Mouse (Mus musculus) heart, embryonic 10.5 days (tissue): ENCODE measurements around the gene Abcb6. TPM values are rescaled to one million over a fixed set of nuclear protein-coding genes. Genes with fewer than 3 reads are reported as not detected.

Experiments
- DNase-seq: peaks from one replicate; pipeline ENCODE4 v3.0.0-alpha.2; 2017; ENCODE audit warnings: low spot score
- H3K27ac ChIP-seq: fragments of 300-500 bp; sonication (generic); 2 replicates; pipeline ENCODE4 v1.5.1; 2016; ENCODE audit warnings: mild to moderate bottlenecking
- H3K27me3 ChIP-seq: fragments of 300-500 bp; sonication (generic); 2 replicates; pipeline ENCODE4 v1.6.1; 2016; ENCODE audit warnings: mild to moderate bottlenecking; ENCODE audit not compliant: poor library complexity, insufficient read depth, severe bottlenecking
- H3K36me3 ChIP-seq: fragments of 300-500 bp; sonication (generic); 2 replicates; pipeline ENCODE4 v1.6.1; 2016; ENCODE audit warnings: mild to moderate bottlenecking, moderate library complexity
- H3K4me1 ChIP-seq: fragments of 300-500 bp; sonication (generic); 2 replicates; pipeline ENCODE4 v1.6.1; 2016; ENCODE audit warnings: mild to moderate bottlenecking
- H3K4me3 ChIP-seq: fragments of 300-500 bp; sonication (generic); 2 replicates; pipeline ENCODE4 v1.5.1; 2016; ENCODE audit warnings: mild to moderate bottlenecking, moderate library complexity
- H3K9me3 ChIP-seq: fragments of 300-500 bp; sonication (generic); 2 replicates; pipeline ENCODE4 v1.6.1; 2016; ENCODE audit warnings: mild to moderate bottlenecking, moderate library complexity
- WGBS: fragments of 180-500 bp; shearing (Covaris S2); methylation state at CpG from one replicate; pipeline ENCODE4 v1.1.7; 2016; 5-methylcytosine and 5-hydroxymethylcytosine counted together
- microRNA-seq: library from miRNA; unstranded; fragments of <30 nt; microRNA quantifications from one replicate; pipeline ENCODE4, GENCODE M21; 2017
- polyA plus RNA-seq: library from polyadenylated mRNA; unstranded; fragments of >200 nt; fragmentation: Nextera tagmentation; extraction: Ambion mirVana; gene quantifications from 2 replicates; pipeline ENCODE4 v1.2.1, GENCODE M21; 2016

Gene Abcb6
- polyA plus RNA-seq, 1 experiment from 2014 or later, result 29.8 TPM

GRCm38 (mm10) chr1:75133421-75134207 is 46.6 kb downstream of the Abcb6 start, which contains the start of gene Slc23a3:
TSS of gene Slc23a3 (minus strand) at chr1:75133890.
- Histone ChIP-seq H3K36me3 (peaks cover 34% of the 10 kb centered on the region), H3K27ac (no peak within 1 kb of the TSS), H3K9me3 (no peaks in the 10 kb centered on the region), H3K27me3 (peaks cover 18% of the 10 kb centered on the region; the same call in 1 of the 2 replicates), H3K4me3 (no peak within 1 kb of the TSS), H3K4me1 (0 out of 2 replicates have a peak, but pooled peaks cover 7% of the 10 kb centered on the region)
- 61% methylated on average over 12 of the region's 12 CpGs for WGBS
- DNase-seq, result no peak

DNA sequence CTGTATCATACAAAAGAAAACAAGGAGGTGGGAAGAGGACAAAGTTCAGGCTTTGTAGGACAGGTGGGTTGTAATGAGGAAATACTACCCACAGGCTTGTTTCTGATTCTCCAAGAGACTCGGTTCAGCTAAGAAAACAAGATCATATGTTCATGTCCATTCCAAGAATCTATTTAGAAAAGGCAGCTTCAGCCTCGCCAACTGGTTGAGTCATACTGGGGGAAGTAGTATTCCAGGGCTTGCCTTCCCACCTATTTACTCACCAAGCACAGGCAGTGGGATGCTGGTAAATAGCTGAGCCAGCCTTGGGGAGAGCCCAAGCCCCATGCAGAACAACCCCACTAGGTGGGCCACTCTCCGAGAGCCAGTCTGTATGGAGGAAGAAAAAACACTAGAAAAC is 51.6 kb downstream of the Abcb6 start:
- Histone ChIP-seq H3K9me3 (no peaks in the 10 kb centered on the region), H3K36me3 (no peaks in the 10 kb centered on the region), H3K27ac (no peak overlapping the region), H3K4me1 (peaks cover 14% of the 10 kb centered on the region; the same call in 1 of the 2 replicates), H3K4me3 (no peak overlapping the region), H3K27me3 (peaks cover 18% of the 10 kb centered on the region; the same call in 1 of the 2 replicates)
- no peak for DNase-seq
- WGBS, result 70% methylated on average over 3 of the region's 3 CpGs

GRCm38 (mm10) chr1:75125418-75125817 is 54.8 kb downstream of the Abcb6 start:
- 35% methylated on average over 5 of the region's 5 CpGs for WGBS
- H3K9me3 ChIP-seq, result no peaks in the 10 kb centered on the region
- 0 out of 2 replicates have a peak, but pooled peaks cover 3% of the 10 kb centered on the region for H3K27me3 ChIP-seq
- no peaks in the 10 kb centered on the region for H3K36me3 ChIP-seq
- peaks cover 10% of the 10 kb centered on the region; the same call in 1 of the 2 replicates for H3K4me1 ChIP-seq
- peak overlapping the region; percentile 96 for H3K27ac ChIP-seq
- peak overlapping the region; percentile 64 for H3K4me3 ChIP-seq
- no peak for DNase-seq

DNA sequence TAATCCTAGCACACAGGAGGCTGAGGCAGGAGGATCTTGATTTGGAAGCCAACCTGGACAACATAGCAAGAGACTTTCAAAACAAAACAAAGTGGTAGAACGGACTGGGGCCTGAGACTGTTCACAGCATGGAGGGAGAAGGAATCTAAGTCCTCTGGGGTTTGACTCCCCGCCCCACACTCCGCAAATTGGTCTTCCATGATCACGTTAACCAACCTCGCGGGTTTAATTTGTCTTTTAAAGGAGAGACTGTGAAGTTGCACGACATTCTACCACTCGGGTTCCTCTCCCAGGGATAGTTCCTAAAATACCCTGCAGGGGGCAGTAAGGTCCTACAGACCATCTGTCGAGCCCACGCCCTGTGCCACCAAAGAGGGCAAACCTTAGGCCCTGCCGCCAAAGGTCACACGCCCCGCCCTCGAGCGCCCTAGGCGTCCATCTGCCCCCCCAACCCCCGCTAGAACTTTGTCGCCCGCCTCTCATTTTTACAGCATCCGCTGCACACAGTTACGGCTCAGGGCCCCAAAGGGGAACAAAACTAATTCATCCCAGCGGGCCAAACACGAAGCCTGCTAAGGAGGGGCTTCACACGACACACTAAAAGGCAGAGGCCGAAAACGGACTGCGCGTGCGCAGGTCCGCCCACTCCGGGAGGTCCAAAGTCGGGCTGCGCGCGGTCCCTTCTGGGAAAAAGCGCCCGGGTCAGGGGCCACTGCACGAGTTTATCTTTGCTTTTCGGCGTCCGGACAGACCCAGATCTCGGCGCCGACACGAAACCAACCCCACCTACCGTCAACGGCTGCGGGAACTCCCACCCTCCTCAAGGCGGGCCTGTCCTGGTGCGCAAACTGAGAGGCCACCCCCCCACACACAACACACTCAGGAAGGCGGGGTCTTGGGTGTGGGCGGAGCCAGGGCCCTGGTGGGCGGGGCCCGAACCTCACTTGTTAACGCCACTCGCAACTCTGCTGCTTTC is 55.6 kb downstream of the Abcb6 start, which contains the start of gene Nhej1:
Gene Nhej1 (minus strand): TSS at position 855 of the 976 bp plus-strand sequence.
- peak; percentile 98 for DNase-seq
- H3K9me3 ChIP-seq, result no peaks in the 10 kb centered on the region
- H3K27ac ChIP-seq, result peak within 1 kb of the TSS; percentile 96
- peak within 1 kb of the TSS; percentile 64 for H3K4me3 ChIP-seq
- H3K27me3 ChIP-seq, result 0 out of 2 replicates have a peak, but pooled peaks cover 3% of the 10 kb centered on the region
- no peaks in the 10 kb centered on the region for H3K36me3 ChIP-seq
- H3K4me1 ChIP-seq, result peaks cover 10% of the 10 kb centered on the region; the same call in 1 of the 2 replicates
- 2% methylated on average over 56 of the region's 56 CpGs for WGBS

- H3K27me3 ChIP-seq, result no peaks in the 10 kb centered on the region
- 73% methylated on average over 3 of the region's 3 CpGs for WGBS
- no peak overlapping the region for H3K27ac ChIP-seq
- H3K9me3 ChIP-seq, result no peaks in the 10 kb centered on the region
- DNase-seq, result no peak
- H3K36me3 ChIP-seq, result no peaks in the 10 kb centered on the region
- H3K4me1 ChIP-seq, result peaks cover 10% of the 10 kb centered on the region; the same call in 1 of the 2 replicates
- H3K4me3 ChIP-seq, result no peak overlapping the region
These were observed 58.0 kb downstream of the Abcb6 start for GRCm38 (mm10) chr1:75122211-75122610.

Small RNA genes within 50 kb of the gene (microRNA-seq; reads per million reads assigned to microRNA genes)
- not detected for gene Gm27943

Other genes starting within 250 kb of the Abcb6 start
- gene Cfap65, start 244.8 kb downstream of the Abcb6 start, polyA plus RNA-seq, result not detected in 2 replicates
- gene Ihh, start 228.7 kb downstream of the Abcb6 start, polyA plus RNA-seq, result 0.11 and 0.75 TPM in 2 replicates
- gene Nhej1, start 55.2 kb downstream of the Abcb6 start, polyA plus RNA-seq, result 10.2 and 10.3 TPM in 2 replicates
- gene Slc23a3, start 46.5 kb downstream of the Abcb6 start, polyA plus RNA-seq, result 0.06 TPM in 1 of 2 replicates, not detected in the other
- gene Cnppd1, start 37.7 kb downstream of the Abcb6 start, polyA plus RNA-seq, result 36.3 TPM in 2 replicates
- gene Retreg2, start 37.6 kb downstream of the Abcb6 start, polyA plus RNA-seq, result 30.4 and 37.5 TPM in 2 replicates
- gene Zfand2b, start 11.7 kb downstream of the Abcb6 start, polyA plus RNA-seq, result 30.2 and 32.1 TPM in 2 replicates
- 24.7 and 28.5 TPM in 2 replicates for gene Ankzf1, start 11.8 kb upstream of the Abcb6 start, polyA plus RNA-seq
- gene Atg9a, start 11.8 kb upstream of the Abcb6 start, polyA plus RNA-seq, result 27.5 and 36.0 TPM in 2 replicates
- 7.9 and 10.9 TPM in 2 replicates for gene Glb1l, start 30.4 kb upstream of the Abcb6 start, polyA plus RNA-seq
- 103 and 131 TPM in 2 replicates for gene Stk16, start 30.4 kb upstream of the Abcb6 start, polyA plus RNA-seq
- gene Tuba4a, start 39.5 kb upstream of the Abcb6 start, polyA plus RNA-seq, result 35.2 and 50.8 TPM in 2 replicates
- gene A630095N17Rik, start 51.7 kb upstream of the Abcb6 start, polyA plus RNA-seq, result not detected in 2 replicates
- 24.5 and 32.4 TPM in 2 replicates for gene Dnajb2, start 56.0 kb upstream of the Abcb6 start, polyA plus RNA-seq
- gene Ptprn, start 84.1 kb upstream of the Abcb6 start, polyA plus RNA-seq, result 0.70 and 0.84 TPM in 2 replicates
- gene Resp18, start 98.0 kb upstream of the Abcb6 start, polyA plus RNA-seq, result not detected in 2 replicates
- gene Dnpep, start 137.6 kb upstream of the Abcb6 start, polyA plus RNA-seq, result 142 and 144 TPM in 2 replicates
- 341 and 642 TPM in 2 replicates for gene Des, start 179.9 kb upstream of the Abcb6 start, polyA plus RNA-seq
- gene Speg, start 194.9 kb upstream of the Abcb6 start, polyA plus RNA-seq, result 77.9 and 80.0 TPM in 2 replicates